Mouse (Mus musculus) activated CD4-positive, CD25-positive, alpha-beta regulatory T cell, adult 9 weeks (primary cell): ENCODE results near the gene S100b. TPM values are rescaled to one million over a fixed set of nuclear protein-coding genes. Genes with fewer than 3 reads are reported as not detected.

ENCODE experiments used
- polyA plus RNA-seq: library from polyadenylated mRNA; unstranded; fragments of 100-300 nt; shearing (Covaris generic); gene quantifications from one replicate; pipeline ENCODE4 v1.2.1, GENCODE M21; 2017

S100b gene
- polyA plus RNA-seq: 0.18 TPM

DNA sequence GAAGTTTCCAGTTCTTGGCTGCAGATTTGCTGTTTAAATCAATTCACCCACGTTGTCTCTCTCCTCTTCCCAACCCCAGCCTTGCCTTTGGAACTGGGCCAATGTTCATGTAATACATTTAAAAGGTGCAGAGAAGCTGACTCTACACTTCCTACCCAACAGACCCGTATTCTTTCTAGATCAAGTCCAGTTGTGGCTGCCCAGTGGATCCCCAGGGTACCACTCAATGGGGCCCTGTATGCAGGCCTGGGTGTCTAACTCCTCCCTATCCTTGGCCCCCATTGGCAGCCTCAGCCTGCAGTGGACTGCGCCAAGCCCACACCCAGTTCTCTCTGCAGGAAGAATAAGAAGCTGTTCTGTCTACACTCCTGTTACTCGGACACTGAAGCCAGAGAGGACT is at the start of gene S100b:
Gene S100b (plus strand): TSS at position 318 of the 400 bp plus-strand sequence.

DNA sequence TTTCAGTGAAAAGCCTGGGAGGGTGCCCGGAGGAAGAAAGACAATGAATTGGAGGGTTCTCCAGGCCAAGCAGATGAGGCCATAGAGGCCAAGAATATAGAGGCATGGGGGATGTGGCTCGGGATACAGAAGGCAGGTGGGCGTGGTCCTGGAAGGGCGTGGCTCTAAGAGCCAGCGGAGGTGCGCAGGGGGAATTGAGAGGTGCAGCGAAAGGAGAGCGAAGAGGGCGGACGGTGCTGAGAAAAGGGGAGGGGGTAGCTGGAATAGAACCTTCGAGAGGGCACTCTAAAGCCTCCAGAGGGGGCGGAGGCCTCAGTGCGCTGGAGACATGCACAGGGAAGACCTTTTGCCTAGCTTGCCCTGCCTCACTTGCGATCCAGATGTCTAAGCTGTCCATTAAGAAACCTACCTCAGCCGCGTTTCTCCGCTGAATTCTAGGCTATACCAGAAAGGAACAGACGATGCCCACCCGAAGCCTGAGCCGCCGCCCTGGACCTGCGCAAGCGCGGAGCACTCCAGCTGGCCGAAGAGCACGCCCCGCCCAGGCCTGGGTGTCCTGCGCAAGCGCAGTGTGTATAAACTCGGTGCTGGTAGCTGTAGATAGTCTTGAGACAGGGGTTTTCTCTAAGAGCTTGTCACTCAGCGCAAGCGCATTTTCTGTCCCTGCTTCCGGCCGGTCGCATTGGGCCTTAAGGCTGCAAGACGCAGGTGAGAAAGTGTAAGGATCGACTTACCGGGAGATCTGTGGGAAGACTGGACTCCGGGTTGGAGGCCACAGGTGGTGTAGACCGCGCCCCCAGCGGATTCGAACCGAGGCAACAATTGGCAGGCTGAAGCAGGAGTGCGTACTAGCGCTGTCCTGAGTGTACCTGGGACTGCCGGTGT is 16.1 kb upstream of the S100b start, which contains the start of gene Prmt2:
Gene Prmt2 (minus strand): TSS at position 525 of the 885 bp plus-strand sequence.

Other genes with a start within 250 kb of the S100b start
- gene Zfp280b, start 221.2 kb upstream of the S100b start, polyA plus RNA-seq: 35.1 TPM
- not detected for gene Slc5a4b, start 142.9 kb upstream of the S100b start, polyA plus RNA-seq
- not detected for gene Slc5a4a, start 106.4 kb upstream of the S100b start, polyA plus RNA-seq
- gene Prmt2, start 16.0 kb upstream of the S100b start, polyA plus RNA-seq: 36.1 TPM
- gene Dip2a, start 91.4 kb downstream of the S100b start, polyA plus RNA-seq: 2.0 TPM
- 12.6 TPM for gene AC141477.1, start 186.6 kb downstream of the S100b start, polyA plus RNA-seq
- 25.2 TPM for gene Pcnt, start 188.9 kb downstream of the S100b start, polyA plus RNA-seq
- gene 2610028H24Rik, start 195.2 kb downstream of the S100b start, polyA plus RNA-seq: not detected
- 84.4 TPM for gene Mcm3ap, start 215.1 kb downstream of the S100b start, polyA plus RNA-seq
- 5.0 TPM for gene Ybey, start 215.3 kb downstream of the S100b start, polyA plus RNA-seq